Mouse (Mus musculus): ENCODE data around the gene Itpr2. TPM values are rescaled to one million over a fixed set of nuclear protein-coding genes. Genes with fewer than 3 reads are reported as not detected.

The Itpr2 gene
- polyA plus RNA-seq, 1 experiment from 2014 or later: 5.3 TPM

DNA sequence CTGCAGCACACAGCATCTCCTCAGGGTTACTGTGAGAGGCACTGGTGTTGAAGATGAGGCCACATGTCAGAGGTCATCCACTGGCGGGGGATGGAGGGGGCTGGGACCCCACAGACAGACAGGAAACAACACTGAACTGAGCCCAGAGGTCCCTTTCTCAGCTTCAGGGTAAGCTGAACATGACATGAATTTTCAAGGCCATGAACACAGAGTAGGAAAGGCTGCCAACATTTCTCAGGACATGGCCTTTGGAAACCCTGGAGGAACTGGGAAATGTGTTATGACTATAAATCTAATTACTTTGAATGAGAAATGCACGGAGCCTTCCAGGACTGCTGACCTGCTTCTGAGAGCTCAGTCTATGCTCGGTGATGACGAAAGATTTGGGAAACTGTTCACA lies 144.1 kb downstream of the Itpr2 start:
- Histone ChIP-seq H3K27me3 (replicated peaks; ENCODE audit: control insufficient read depth, insufficient read depth, low read length) (no peaks in the 10 kb centered on the region), H3K27ac (ENCODE audit: low read depth, low read length) (no peak overlapping the region), H3K4me1 (replicated peaks; ENCODE audit: control insufficient read depth, insufficient read depth, low read length) (no peaks in the 10 kb centered on the region), H3K9ac (ENCODE audit: low read depth, low read length) (no peak overlapping the region), H3K36me3 (ENCODE audit: control insufficient read depth, insufficient read depth, low read length) (no peaks in the 10 kb centered on the region), H3K4me3 (ENCODE audit: low read depth, low read length) (no peak overlapping the region), H3K4me2 (no peak overlapping the region), H3K9me3 (ENCODE audit: control insufficient read depth, low read length) (no peaks in the 10 kb centered on the region)
- WGBS: 74% methylated on average over 4 of the region's 4 CpGs
- DNase-seq (ENCODE audit: low spot score) (no peak), ATAC-seq (replicated peaks; ENCODE audit: low FRiP score) (no peak)

- 71% methylated on average over 9 of the region's 9 CpGs for WGBS
- H3K9ac ChIP-seq (ENCODE audit: low read depth, low read length): no peak overlapping the region
- H3K4me3 ChIP-seq (ENCODE audit: low read depth, low read length): no peak overlapping the region
- no peaks in the 10 kb centered on the region for H3K36me3 ChIP-seq (ENCODE audit: control insufficient read depth, insufficient read depth, low read length)
- H3K27me3 ChIP-seq (replicated peaks; ENCODE audit: control insufficient read depth, insufficient read depth, low read length): no peaks in the 10 kb centered on the region
- H3K9me3 ChIP-seq (ENCODE audit: control insufficient read depth, low read length): no peaks in the 10 kb centered on the region
- H3K27ac ChIP-seq (ENCODE audit: low read depth, low read length): no peak overlapping the region
- DNase-seq (ENCODE audit: low spot score) (no peak), ATAC-seq (replicated peaks; ENCODE audit: low FRiP score) (no peak)
- no peaks in the 10 kb centered on the region for H3K4me1 ChIP-seq (replicated peaks; ENCODE audit: control insufficient read depth, insufficient read depth, low read length)
- no peak overlapping the region for H3K4me2 ChIP-seq
Measured at GRCm38 (mm10) chr6:146352258-146352805, 149.7 kb downstream of the Itpr2 start.

- WGBS: 80% methylated on average over 7 of the region's 7 CpGs
- no peak for DNase-seq (ENCODE audit: low spot score)
- no peaks in the 10 kb centered on the region for H3K4me1 ChIP-seq (replicated peaks; ENCODE audit: control insufficient read depth, insufficient read depth, low read length)
- H3K9ac ChIP-seq (ENCODE audit: low read depth, low read length): no peak overlapping the region
- no peak for ATAC-seq (replicated peaks; ENCODE audit: low FRiP score)
- H3K4me2 ChIP-seq: no peak overlapping the region
- no peaks in the 10 kb centered on the region for H3K9me3 ChIP-seq (ENCODE audit: control insufficient read depth, low read length)
- H3K4me3 ChIP-seq (ENCODE audit: low read depth, low read length): no peak overlapping the region
- no peak overlapping the region for H3K27ac ChIP-seq (ENCODE audit: low read depth, low read length)
- H3K27me3 ChIP-seq (replicated peaks; ENCODE audit: control insufficient read depth, insufficient read depth, low read length): no peaks in the 10 kb centered on the region
- H3K36me3 ChIP-seq (ENCODE audit: control insufficient read depth, insufficient read depth, low read length): no peaks in the 10 kb centered on the region
Measured at GRCm38 (mm10) chr6:146351816-146352215, 150.2 kb downstream of the Itpr2 start.

DNA sequence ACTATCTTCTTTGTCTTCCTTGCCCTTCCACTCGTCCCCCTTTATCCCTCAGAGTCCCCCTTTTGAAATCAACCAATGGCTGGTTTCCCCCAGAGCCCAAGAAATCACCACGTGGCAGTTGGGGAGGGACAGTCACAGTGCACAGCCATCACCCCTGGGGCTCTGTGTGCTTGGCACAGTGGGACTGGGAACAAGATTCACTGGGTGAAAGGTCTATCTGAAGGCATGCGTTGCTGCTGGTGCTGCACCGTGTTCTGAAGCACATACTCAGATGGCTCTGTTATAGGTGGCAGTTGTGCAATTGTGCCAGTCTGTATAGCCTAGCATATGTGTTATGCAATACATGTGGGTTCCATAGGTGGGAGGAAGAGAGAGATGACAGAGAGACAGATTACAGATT lies 154.5 kb downstream of the Itpr2 start:
- no peaks in the 10 kb centered on the region for H3K36me3 ChIP-seq (ENCODE audit: control insufficient read depth, insufficient read depth, low read length)
- DNase-seq (ENCODE audit: low spot score) (no peak), ATAC-seq (replicated peaks; ENCODE audit: low FRiP score) (no peak)
- no peaks in the 10 kb centered on the region for H3K27me3 ChIP-seq (replicated peaks; ENCODE audit: control insufficient read depth, insufficient read depth, low read length)
- no peaks in the 10 kb centered on the region for H3K9me3 ChIP-seq (ENCODE audit: control insufficient read depth, low read length)
- no peak overlapping the region for H3K4me2 ChIP-seq
- H3K27ac ChIP-seq (ENCODE audit: low read depth, low read length): no peak overlapping the region
- 58% methylated on average over 4 of the region's 4 CpGs for WGBS
- H3K9ac ChIP-seq (ENCODE audit: low read depth, low read length): no peak overlapping the region
- no peaks in the 10 kb centered on the region for H3K4me1 ChIP-seq (replicated peaks; ENCODE audit: control insufficient read depth, insufficient read depth, low read length)
- H3K4me3 ChIP-seq (ENCODE audit: low read depth, low read length): no peak overlapping the region

DNA sequence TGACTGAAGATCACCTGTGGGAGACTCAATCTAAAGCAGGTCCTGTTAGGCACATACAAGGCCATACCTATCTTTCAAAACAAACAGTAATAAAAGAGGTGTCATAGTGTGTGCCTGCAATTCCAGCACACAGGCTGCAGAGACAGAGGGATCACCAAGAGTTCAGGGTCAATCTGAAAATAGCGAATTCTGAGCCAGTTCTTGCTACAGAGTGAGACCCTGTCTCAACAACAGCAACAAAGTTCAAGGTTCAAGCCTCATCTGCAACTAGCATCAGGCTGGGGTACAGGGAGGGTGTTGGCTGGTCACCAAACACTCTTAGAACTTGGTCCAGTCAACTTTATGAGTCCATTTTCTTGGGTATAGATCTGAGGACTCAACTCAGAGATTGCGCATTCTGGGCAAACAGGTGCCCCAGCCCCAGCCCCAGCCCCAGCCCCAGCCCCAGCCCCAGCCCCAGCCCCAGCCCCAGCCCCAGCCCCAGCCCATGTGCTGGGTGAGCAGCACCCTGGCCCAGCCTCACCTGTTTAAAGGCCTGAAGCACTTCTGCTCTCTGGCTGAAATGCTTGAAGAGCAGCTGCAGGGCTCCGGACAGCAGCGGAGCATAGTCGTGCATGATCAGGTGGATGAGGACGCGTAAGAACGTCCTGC lies 155.4 kb downstream of the Itpr2 start:
- Histone ChIP-seq H3K4me3 (ENCODE audit: low read depth, low read length) (no peak overlapping the region), H3K27me3 (replicated peaks; ENCODE audit: control insufficient read depth, insufficient read depth, low read length) (no peaks in the 10 kb centered on the region), H3K9ac (ENCODE audit: low read depth, low read length) (no peak overlapping the region), H3K4me1 (replicated peaks; ENCODE audit: control insufficient read depth, insufficient read depth, low read length) (no peaks in the 10 kb centered on the region), H3K27ac (ENCODE audit: low read depth, low read length) (no peak overlapping the region), H3K4me2 (no peak overlapping the region), H3K9me3 (ENCODE audit: control insufficient read depth, low read length) (no peaks in the 10 kb centered on the region), H3K36me3 (ENCODE audit: control insufficient read depth, insufficient read depth, low read length) (no peaks in the 10 kb centered on the region)
- DNase-seq (ENCODE audit: low spot score): no peak
- 88% methylated on average over 8 of the region's 8 CpGs for WGBS
- no peak for ATAC-seq (replicated peaks; ENCODE audit: low FRiP score)

DNA sequence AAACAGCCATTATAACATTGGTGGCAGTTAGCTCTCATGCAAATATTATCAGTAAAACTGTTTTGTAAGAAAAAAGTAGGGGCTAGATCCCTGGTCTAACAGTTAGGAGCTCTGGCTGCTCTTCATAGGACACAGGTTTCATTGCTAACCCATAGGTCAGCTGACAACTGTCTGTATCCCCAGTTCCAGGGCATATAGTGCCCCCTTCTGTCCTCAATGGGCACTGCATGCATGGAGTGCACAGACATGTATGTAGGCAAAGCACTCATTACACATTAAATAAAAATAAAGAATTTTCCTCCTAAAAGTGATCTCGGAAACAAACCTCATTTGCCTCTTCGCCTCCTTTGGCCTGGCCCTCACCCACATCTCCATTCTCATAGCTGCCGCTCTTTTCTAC lies 157.3 kb downstream of the Itpr2 start:
- Histone ChIP-seq H3K9me3 (ENCODE audit: control insufficient read depth, low read length) (no peaks in the 10 kb centered on the region), H3K36me3 (ENCODE audit: control insufficient read depth, insufficient read depth, low read length) (no peaks in the 10 kb centered on the region), H3K27me3 (replicated peaks; ENCODE audit: control insufficient read depth, insufficient read depth, low read length) (no peaks in the 10 kb centered on the region), H3K27ac (ENCODE audit: low read depth, low read length) (no peak overlapping the region), H3K4me1 (replicated peaks; ENCODE audit: control insufficient read depth, insufficient read depth, low read length) (no peaks in the 10 kb centered on the region), H3K9ac (ENCODE audit: low read depth, low read length) (no peak overlapping the region), H3K4me3 (ENCODE audit: low read depth, low read length) (no peak overlapping the region), H3K4me2 (no peak overlapping the region)
- ATAC-seq (replicated peaks; ENCODE audit: low FRiP score) (no peak), DNase-seq (ENCODE audit: low spot score) (no peak)
- WGBS: 85% methylated on average over 3 of the region's 3 CpGs

- no peak overlapping the region for H3K4me2 ChIP-seq
- no peak for ATAC-seq (replicated peaks; ENCODE audit: low FRiP score)
- no peaks in the 10 kb centered on the region for H3K4me1 ChIP-seq (replicated peaks; ENCODE audit: control insufficient read depth, insufficient read depth, low read length)
- no peak overlapping the region for H3K27ac ChIP-seq (ENCODE audit: low read depth, low read length)
- DNase-seq (ENCODE audit: low spot score): no peak
- no peaks in the 10 kb centered on the region for H3K36me3 ChIP-seq (ENCODE audit: control insufficient read depth, insufficient read depth, low read length)
- no peaks in the 10 kb centered on the region for H3K27me3 ChIP-seq (replicated peaks; ENCODE audit: control insufficient read depth, insufficient read depth, low read length)
- no peak overlapping the region for H3K4me3 ChIP-seq (ENCODE audit: low read depth, low read length)
- WGBS: 63% methylated on average over 10 of the region's 10 CpGs
- no peak overlapping the region for H3K9ac ChIP-seq (ENCODE audit: low read depth, low read length)
- H3K9me3 ChIP-seq (ENCODE audit: control insufficient read depth, low read length): no peaks in the 10 kb centered on the region
Measured at GRCm38 (mm10) chr6:146343671-146344384, 158.2 kb downstream of the Itpr2 start.

DNA sequence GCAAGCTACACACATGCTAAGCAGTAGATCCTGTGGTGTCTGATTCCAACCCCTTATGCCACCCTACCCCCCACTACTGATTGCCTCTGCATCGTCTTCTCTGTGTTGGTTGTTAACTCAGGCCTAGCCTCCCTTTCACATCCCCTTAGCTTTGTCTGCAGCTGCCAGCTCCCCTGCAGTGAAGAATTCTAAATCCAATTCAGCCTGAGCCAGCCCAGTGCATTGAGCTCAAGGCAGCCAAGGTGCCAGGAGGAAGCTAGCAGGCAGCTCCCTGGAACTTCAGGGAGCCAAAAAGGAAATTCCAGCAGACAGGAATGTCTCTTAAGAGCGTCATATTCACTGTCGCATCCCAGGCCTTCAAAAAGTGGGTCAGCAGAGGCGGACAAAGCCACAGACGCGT lies 159.0 kb downstream of the Itpr2 start:
- DNase-seq (ENCODE audit: low spot score): no peak
- H3K4me2 ChIP-seq: no peak overlapping the region
- no peak overlapping the region for H3K9ac ChIP-seq (ENCODE audit: low read depth, low read length)
- 56% methylated on average over 6 of the region's 6 CpGs for WGBS
- H3K36me3 ChIP-seq (ENCODE audit: control insufficient read depth, insufficient read depth, low read length): no peaks in the 10 kb centered on the region
- H3K4me3 ChIP-seq (ENCODE audit: low read depth, low read length): no peak overlapping the region
- H3K9me3 ChIP-seq (ENCODE audit: control insufficient read depth, low read length): no peaks in the 10 kb centered on the region
- H3K27me3 ChIP-seq (replicated peaks; ENCODE audit: control insufficient read depth, insufficient read depth, low read length): no peaks in the 10 kb centered on the region
- no peaks in the 10 kb centered on the region for H3K4me1 ChIP-seq (replicated peaks; ENCODE audit: control insufficient read depth, insufficient read depth, low read length)
- no peak for ATAC-seq (replicated peaks; ENCODE audit: low FRiP score)
- no peak overlapping the region for H3K27ac ChIP-seq (ENCODE audit: low read depth, low read length)

GRCm38 (mm10) chr6:146341934-146342333 lies 160.1 kb downstream of the Itpr2 start:
- H3K9ac ChIP-seq (ENCODE audit: low read depth, low read length): no peak overlapping the region
- no peak overlapping the region for H3K27ac ChIP-seq (ENCODE audit: low read depth, low read length)
- H3K9me3 ChIP-seq (ENCODE audit: control insufficient read depth, low read length): no peaks in the 10 kb centered on the region
- H3K4me1 ChIP-seq (replicated peaks; ENCODE audit: control insufficient read depth, insufficient read depth, low read length): no peaks in the 10 kb centered on the region
- DNase-seq (ENCODE audit: low spot score): no peak
- no peak overlapping the region for H3K4me3 ChIP-seq (ENCODE audit: low read depth, low read length)
- no peak for ATAC-seq (replicated peaks; ENCODE audit: low FRiP score)
- H3K36me3 ChIP-seq (ENCODE audit: control insufficient read depth, insufficient read depth, low read length): no peaks in the 10 kb centered on the region
- no peaks in the 10 kb centered on the region for H3K27me3 ChIP-seq (replicated peaks; ENCODE audit: control insufficient read depth, insufficient read depth, low read length)
- no peak overlapping the region for H3K4me2 ChIP-seq
- WGBS: 78% methylated on average over 3 of the region's 3 CpGs
